Mouse (Mus musculus) bone marrow, adult 2 months (tissue): ENCODE data around the gene Polrmt.

Experiments used
- CTCF ChIP-seq: fragments of 200-500 bp; IDR thresholded peaks from 2 replicates; pipeline ENCODE4 v1.5.1; 2011; ENCODE audit warnings: low read length, control low read depth; ENCODE audit not compliant: control insufficient read depth, insufficient read depth
- POLR2A ChIP-seq: fragments of 200-500 bp; IDR thresholded peaks from 2 replicates; pipeline ENCODE4 v1.6.1; 2011; ENCODE audit warnings: low read depth, mild to moderate bottlenecking, control low read depth, low read length, borderline replicate concordance; ENCODE audit not compliant: control insufficient read depth

GRCm38 (mm10) chr10:79688720-79689119 lies 57.7 kb downstream of the Polrmt start, which contains the start of gene Gzmm:
- no peak for TF ChIP-seq CTCF
- TF ChIP-seq POLR2A: no peak
